Mouse (Mus musculus): ENCODE measurements at regions not wholly inside any gene's neighbourhood (a gene's known extent, or its start where the extent isn't known, plus 50 kb on each side); places are given as distances from the start of the nearest gene placed in this dataset.

GRCm38 (mm10) chr7:68548176-68548575 is 200.9 kb downstream of the Arrdc4 start:
- TF ChIP-seq CTCF (IDR thresholded peaks at IDR 0.05; ENCODE audit: insufficient read depth, low read length), result no peak
- no peak for TF ChIP-seq POLR2A (IDR thresholded peaks at IDR 0.05; ENCODE audit: borderline replicate concordance, extremely low read depth, low read depth, low read length)
